Mouse (Mus musculus) megakaryocyte-erythroid progenitor cell, adult 5-6 weeks (primary cell): Measurements from ENCODE around the gene Rnf43. TPM values are rescaled to one million over a fixed set of nuclear protein-coding genes. Genes with fewer than 3 reads are reported as not detected.
A peak's percentile ranks its signal among the peaks of the same experiment; 100 is the strongest.

Source experiments
- ATAC-seq: replicated peaks from 2 replicates; pipeline ENCODE4 v1.8.0; 2016; ENCODE audit warnings: mild to moderate bottlenecking, inconsistent platforms; ENCODE audit not compliant: severe bottlenecking, poor library complexity, low FRiP score, low TSS enrichment
- total RNA-seq, 2 experiments: library from RNA; stranded (forward) in 1 of 2; stranded (reverse) in 1 of 2; fragments of 200-1000, 215-1000 nt in 1 of 2; fragments of >200 nt in 1 of 2; fragmentation: Nextera tagmentation in 1 of 2; gene quantifications; 2 replicates each; pipeline ENCODE4 v1.2.3; 2014 to 2017

Gene Rnf43
- total RNA-seq, 2 experiments from 2014 or later: 3.1 to 4.2 TPM

- 0 out of 2 replicates have a peak, but pooled peaks have one; percentile 19 for ATAC-seq
These were observed 106.2 kb downstream of the Rnf43 start for GRCm38 (mm10) chr11:87768745-87769144.

GRCm38 (mm10) chr11:87770989-87771388, 108.5 kb downstream of the Rnf43 start:
- peak; percentile 47; the same call in 1 of the 2 replicates for ATAC-seq

- ATAC-seq: no peak
These were observed 109.8 kb downstream of the Rnf43 start for GRCm38 (mm10) chr11:87772354-87772753.

- peak; percentile 77 for ATAC-seq
These were observed 115.7 kb downstream of the Rnf43 start for GRCm38 (mm10) chr11:87778100-87778765.

- ATAC-seq: no peak
These were observed 116.4 kb downstream of the Rnf43 start for GRCm38 (mm10) chr11:87778915-87779314.

- no peak for ATAC-seq
These were observed 116.9 kb downstream of the Rnf43 start for GRCm38 (mm10) chr11:87779392-87779791.

- no peak for ATAC-seq
These were observed 117.6 kb downstream of the Rnf43 start for GRCm38 (mm10) chr11:87780130-87780529.

Other genes with a start within 250 kb of the Rnf43 start
- gene Gm11492, start 96.1 kb upstream of the Rnf43 start, total RNA-seq (2014; fragmentation: Nextera tagmentation): not detected in 2 replicates
- not detected in 2 replicates for gene Gm11492, start 96.1 kb upstream of the Rnf43 start, total RNA-seq (2017)
- 24.5 and 34.8 TPM in 2 replicates for gene Sept4, start 93.8 kb upstream of the Rnf43 start, total RNA-seq (2014; fragmentation: Nextera tagmentation)
- gene Sept4, start 93.8 kb upstream of the Rnf43 start, total RNA-seq (2017): 15.0 and 21.6 TPM in 2 replicates
- 18.7 and 31.1 TPM in 2 replicates for gene Mtmr4, start 70.6 kb upstream of the Rnf43 start, total RNA-seq (2014; fragmentation: Nextera tagmentation)
- 19.9 and 21.8 TPM in 2 replicates for gene Mtmr4, start 70.6 kb upstream of the Rnf43 start, total RNA-seq (2017)
- not detected in 2 replicates for gene Hsf5, start 45.6 kb upstream of the Rnf43 start, total RNA-seq (2014; fragmentation: Nextera tagmentation)
- 0.19 TPM in 1 of 2 replicates, not detected in the other for gene Hsf5, start 45.6 kb upstream of the Rnf43 start, total RNA-seq (2017)
- gene Supt4a, start 74.8 kb downstream of the Rnf43 start, total RNA-seq (2014; fragmentation: Nextera tagmentation): 146 and 192 TPM in 2 replicates
- gene Supt4a, start 74.8 kb downstream of the Rnf43 start, total RNA-seq (2017): 55.2 and 75.2 TPM in 2 replicates
- gene Tspoap1, start 97.8 kb downstream of the Rnf43 start, total RNA-seq (2014; fragmentation: Nextera tagmentation): 5.5 and 20.3 TPM in 2 replicates
- 3.5 and 5.4 TPM in 2 replicates for gene Tspoap1, start 97.8 kb downstream of the Rnf43 start, total RNA-seq (2017)
- gene Mpo, start 130.9 kb downstream of the Rnf43 start, total RNA-seq (2014; fragmentation: Nextera tagmentation): 7.9 TPM in 1 of 2 replicates, not detected in the other
- 7.6 and 31.9 TPM in 2 replicates for gene Mpo, start 130.9 kb downstream of the Rnf43 start, total RNA-seq (2017)
- not detected in 2 replicates for gene Lpo, start 165.6 kb downstream of the Rnf43 start, total RNA-seq (2014; fragmentation: Nextera tagmentation)
- gene Lpo, start 165.6 kb downstream of the Rnf43 start, total RNA-seq (2017): not detected in 2 replicates
- gene Mks1, start 190.5 kb downstream of the Rnf43 start, total RNA-seq (2014; fragmentation: Nextera tagmentation): 4.3 and 6.8 TPM in 2 replicates
- gene Mks1, start 190.5 kb downstream of the Rnf43 start, total RNA-seq (2017): 2.4 and 8.4 TPM in 2 replicates
- gene Epx, start 212.8 kb downstream of the Rnf43 start, total RNA-seq (2014; fragmentation: Nextera tagmentation): not detected in 2 replicates
- 3.9 TPM in 1 of 2 replicates, not detected in the other for gene Epx, start 212.8 kb downstream of the Rnf43 start, total RNA-seq (2017)
- not detected in 2 replicates for gene Olfr462, start 229.5 kb downstream of the Rnf43 start, total RNA-seq (2014; fragmentation: Nextera tagmentation)
- gene Olfr462, start 229.5 kb downstream of the Rnf43 start, total RNA-seq (2017): not detected in 2 replicates
- gene Olfr463, start 234.7 kb downstream of the Rnf43 start, total RNA-seq (2014; fragmentation: Nextera tagmentation): not detected in 2 replicates
- gene Olfr463, start 234.7 kb downstream of the Rnf43 start, total RNA-seq (2017): not detected in 2 replicates